Mouse (Mus musculus): ENCODE results near the gene Nxn.

Nxn gene

GRCm38 (mm10) chr11:76332240-76332639 is 66.7 kb downstream of the Nxn start:
- DNase-seq (ENCODE audit: low spot score): no peak

GRCm38 (mm10) chr11:76328522-76329290 is 70.2 kb downstream of the Nxn start:
- no peak for DNase-seq (ENCODE audit: low spot score)

- no peak for DNase-seq (ENCODE audit: low spot score)
Observed at GRCm38 (mm10) chr11:76328084-76328483, 70.9 kb downstream of the Nxn start.

GRCm38 (mm10) chr11:76326672-76327071 is 72.3 kb downstream of the Nxn start:
- no peak for DNase-seq (ENCODE audit: low spot score)

- no peak for DNase-seq (ENCODE audit: low spot score)
Observed at GRCm38 (mm10) chr11:76326051-76326450, 72.9 kb downstream of the Nxn start.

GRCm38 (mm10) chr11:76324801-76325200 is 74.1 kb downstream of the Nxn start:
- no peak for DNase-seq (ENCODE audit: low spot score)

- no peak for DNase-seq (ENCODE audit: low spot score)
Observed at GRCm38 (mm10) chr11:76324207-76324606, 74.7 kb downstream of the Nxn start.

GRCm38 (mm10) chr11:76322939-76323338 is 76.0 kb downstream of the Nxn start:
- no peak for DNase-seq (ENCODE audit: low spot score)

GRCm38 (mm10) chr11:76322081-76322480 is 76.9 kb downstream of the Nxn start:
- DNase-seq (ENCODE audit: low spot score): no peak

- no peak for DNase-seq (ENCODE audit: low spot score)
Observed at GRCm38 (mm10) chr11:76320475-76320874, 78.5 kb downstream of the Nxn start.

- no peak for DNase-seq (ENCODE audit: low spot score)
Observed at GRCm38 (mm10) chr11:76319714-76320435, 79.1 kb downstream of the Nxn start.

GRCm38 (mm10) chr11:76317904-76318303 is 81.0 kb downstream of the Nxn start:
- DNase-seq (ENCODE audit: low spot score): no peak

- no peak for DNase-seq (ENCODE audit: low spot score)
Observed at GRCm38 (mm10) chr11:76315785-76316444, 83.0 kb downstream of the Nxn start.

GRCm38 (mm10) chr11:76314741-76315140 is 84.2 kb downstream of the Nxn start:
- DNase-seq (ENCODE audit: low spot score): no peak

GRCm38 (mm10) chr11:76314140-76314539 is 84.8 kb downstream of the Nxn start:
- no peak for DNase-seq (ENCODE audit: low spot score)

GRCm38 (mm10) chr11:76312805-76313204 is 86.1 kb downstream of the Nxn start:
- DNase-seq (ENCODE audit: low spot score): no peak

GRCm38 (mm10) chr11:76311224-76312000 is 87.5 kb downstream of the Nxn start:
- no peak for DNase-seq (ENCODE audit: low spot score)

GRCm38 (mm10) chr11:76309868-76310267 is 89.1 kb downstream of the Nxn start:
- no peak for DNase-seq (ENCODE audit: low spot score)

GRCm38 (mm10) chr11:76309072-76309471 is 89.9 kb downstream of the Nxn start:
- no peak for DNase-seq (ENCODE audit: low spot score)

GRCm38 (mm10) chr11:76306769-76307168 is 92.2 kb downstream of the Nxn start:
- no peak for DNase-seq (ENCODE audit: low spot score)

GRCm38 (mm10) chr11:76305571-76305970 is 93.4 kb downstream of the Nxn start:
- DNase-seq (ENCODE audit: low spot score): no peak

- no peak for DNase-seq (ENCODE audit: low spot score)
Observed at GRCm38 (mm10) chr11:76303368-76303767, 95.6 kb downstream of the Nxn start.
